Mouse (Mus musculus) forebrain, postnatal 0 days (tissue): ENCODE results near the gene Ndufv1. TPM values are rescaled to one million over a fixed set of nuclear protein-coding genes. Genes with fewer than 3 reads are reported as not detected.
"Not testable (repeated sequence)": the region's sequence is repeated elsewhere in the genome, so short reads cannot be mapped to it uniquely, and the experiment has no call there.

ENCODE experiments used
- ATAC-seq: fragments of 200-750 bp; cut with Nextera tagmentation; 2 replicates; pipeline ENCODE4 v1.8.0; 2017; ENCODE audit warnings: mild to moderate bottlenecking, moderate library complexity
- DNase-seq: peaks from one replicate; pipeline ENCODE4 v3.0.0-alpha.2; 2015
- H3K27ac ChIP-seq: fragments of 300-500 bp; sonication (generic); 2 replicates; pipeline ENCODE4 v1.5.1; 2014; ENCODE audit warnings: low read depth, mild to moderate bottlenecking, antibody characterized with exemption, low read length, moderate library complexity, mixed read lengths
- H3K27me3 ChIP-seq: fragments of 300-500 bp; sonication (generic); 2 replicates; pipeline ENCODE4 v1.6.1; 2014; ENCODE audit warnings: mild to moderate bottlenecking, low read length, mixed read lengths; ENCODE audit not compliant: insufficient read depth
- H3K36me3 ChIP-seq: fragments of 300-500 bp; sonication (generic); 2 replicates; pipeline ENCODE4 v1.6.1; 2014; ENCODE audit warnings: mild to moderate bottlenecking, moderate library complexity; ENCODE audit not compliant: insufficient read depth
- H3K4me1 ChIP-seq: fragments of 300-500 bp; sonication (generic); 2 replicates; pipeline ENCODE4 v1.6.1; 2014; ENCODE audit warnings: antibody characterized with exemption; ENCODE audit not compliant: insufficient read depth
- H3K4me2 ChIP-seq: fragments of 300-500 bp; sonication (generic); 2 replicates; pipeline ENCODE4 v1.6.1; 2014; ENCODE audit warnings: low read depth, mild to moderate bottlenecking, moderate library complexity
- H3K4me3 ChIP-seq: fragments of 300-500 bp; sonication (generic); 2 replicates; pipeline ENCODE4 v1.5.1; 2014; ENCODE audit warnings: low read depth, low read length, mixed read lengths
- H3K9ac ChIP-seq: fragments of 300-500 bp; sonication (generic); 2 replicates; pipeline ENCODE4 v1.6.1; 2014; ENCODE audit warnings: mild to moderate bottlenecking
- H3K9me3 ChIP-seq: fragments of 300-500 bp; sonication (generic); 2 replicates; pipeline ENCODE4 v1.6.1; 2016; ENCODE audit warnings: low read length
- CTCF ChIP-seq: sonication (generic); IDR thresholded peaks from 2 replicates; pipeline ENCODE4 v1.5.1; 2016; ENCODE audit warnings: antibody characterized with exemption, control low read depth, low read depth
- WGBS: fragments of 180-500 bp; shearing (Covaris S2); extraction: QIAGEN DNeasy Blood & Tissue Kit; methylation state at CpG from one replicate; pipeline ENCODE4 v1.1.7; 2014; 5-methylcytosine and 5-hydroxymethylcytosine counted together
- polyA plus RNA-seq: library from polyadenylated mRNA; unstranded; fragments of >200 nt; fragmentation: Nextera tagmentation; extraction: Ambion mirVana; gene quantifications from 2 replicates; pipeline ENCODE4 v1.2.1, GENCODE M21; 2015
- total RNA-seq: library from RNA; depleted of rRNA; stranded (reverse); fragments of >200 nt; gene quantifications from 2 replicates; pipeline ENCODE4 v1.2.3, GENCODE M21; 2014; rRNA removed

Gene Ndufv1
- 250 and 281 TPM in 2 replicates for total RNA-seq
- polyA plus RNA-seq = 268 TPM in 2 replicates

- 2% methylated on average over 45 of the region's 45 CpGs for WGBS
- Histone ChIP-seq H3K4me1 (peaks cover 6% of the 10 kb centered on the region), H3K9me3 (no peaks in the 10 kb centered on the region), H3K27ac (peak within 1 kb of the TSS; percentile 72), H3K36me3 (peaks cover 22% of the 10 kb centered on the region), H3K4me3 (peak within 1 kb of the TSS; percentile 77), H3K27me3 (no peaks in the 10 kb centered on the region), H3K4me2 (peak within 1 kb of the TSS; percentile 68), H3K9ac (peak within 1 kb of the TSS; percentile 82)
- ATAC-seq (peak; percentile 99), DNase-seq (peak; percentile 98)
- TF ChIP-seq CTCF = peak; percentile 91
These were observed at the start of gene Ndufv1 for GRCm38 (mm10) chr19:4012432-4013022. Ndufv1 (minus strand) TSS chr19:4012806.

- Histone ChIP-seq H3K9ac (no peak overlapping the region), H3K9me3 (no peaks in the 10 kb centered on the region), H3K36me3 (no peaks in the 10 kb centered on the region), H3K27ac (no peak overlapping the region), H3K27me3 (no peaks in the 10 kb centered on the region), H3K4me2 (no peak overlapping the region), H3K4me3 (no peak overlapping the region), H3K4me1 (no peaks in the 10 kb centered on the region)
- ATAC-seq = no peak
- no peak for TF ChIP-seq CTCF
- no peak for DNase-seq
- WGBS = 87% methylated on average over 5 of the region's 6 CpGs
These were observed 48.4 kb upstream of the Ndufv1 start for GRCm38 (mm10) chr19:4060899-4061465.

GRCm38 (mm10) chr19:4060044-4060898 is 47.7 kb upstream of the Ndufv1 start:
- not testable (repeated sequence) for ATAC-seq, H3K27me3 ChIP-seq, H3K27ac ChIP-seq, H3K4me3 ChIP-seq, H3K36me3 ChIP-seq, H3K9ac ChIP-seq, DNase-seq, H3K4me1 ChIP-seq, H3K9me3 ChIP-seq, H3K4me2 ChIP-seq
- 84% methylated on average over 8 of the region's 8 CpGs for WGBS

GRCm38 (mm10) chr19:4059069-4059740 is 46.6 kb upstream of the Ndufv1 start, which contains the start of gene Gstp3:
Gstp3 (minus strand) TSS chr19:4059569.
- DNase-seq (no peak), ATAC-seq (no peak)
- Histone ChIP-seq H3K27me3 (no peaks in the 10 kb centered on the region), H3K4me2 (no peak within 1 kb of the TSS), H3K4me1 (no peaks in the 10 kb centered on the region), H3K27ac (no peak within 1 kb of the TSS), H3K4me3 (no peak within 1 kb of the TSS), H3K9ac (no peak within 1 kb of the TSS), H3K36me3 (no peaks in the 10 kb centered on the region), H3K9me3 (no peaks in the 10 kb centered on the region)
- 81% methylated on average over 15 of the region's 15 CpGs for WGBS
- no peak for TF ChIP-seq CTCF

- Histone ChIP-seq H3K9ac (no peak overlapping the region), H3K4me3 (no peak overlapping the region), H3K27ac (no peak overlapping the region), H3K27me3 (no peaks in the 10 kb centered on the region), H3K9me3 (no peaks in the 10 kb centered on the region), H3K36me3 (no peaks in the 10 kb centered on the region), H3K4me1 (no peaks in the 10 kb centered on the region), H3K4me2 (no peak overlapping the region)
- ATAC-seq (no peak), DNase-seq (no peak)
- WGBS = 87% methylated on average over 5 of the region's 5 CpGs
- TF ChIP-seq CTCF = no peak
These were observed 46.0 kb upstream of the Ndufv1 start for GRCm38 (mm10) chr19:4058581-4058980.

GRCm38 (mm10) chr19:4057962-4058361 is 45.4 kb upstream of the Ndufv1 start:
- no peaks in the 10 kb centered on the region for H3K27me3 ChIP-seq
- no peaks in the 10 kb centered on the region for H3K36me3 ChIP-seq
- no peak for DNase-seq
- H3K27ac ChIP-seq = no peak overlapping the region
- no peaks in the 10 kb centered on the region for H3K9me3 ChIP-seq
- TF ChIP-seq CTCF = no peak
- H3K4me3 ChIP-seq = no peak overlapping the region
- H3K4me1 ChIP-seq = no peaks in the 10 kb centered on the region
- no peak overlapping the region for H3K4me2 ChIP-seq
- H3K9ac ChIP-seq = no peak overlapping the region
- 92% methylated on average over 7 of the region's 7 CpGs for WGBS
- ATAC-seq = no peak

GRCm38 (mm10) chr19:4057389-4057788 is 44.8 kb upstream of the Ndufv1 start:
- no peak overlapping the region for H3K27ac ChIP-seq
- H3K9ac ChIP-seq = no peak overlapping the region
- no peaks in the 10 kb centered on the region for H3K27me3 ChIP-seq
- no peaks in the 10 kb centered on the region for H3K4me1 ChIP-seq
- DNase-seq = no peak
- H3K4me3 ChIP-seq = no peak overlapping the region
- no peak for TF ChIP-seq CTCF
- H3K36me3 ChIP-seq = no peaks in the 10 kb centered on the region
- no peaks in the 10 kb centered on the region for H3K9me3 ChIP-seq
- no peak overlapping the region for H3K4me2 ChIP-seq
- WGBS = 85% methylated on average over 13 of the region's 13 CpGs
- no peak for ATAC-seq
